Mouse (Mus musculus) heart, embryonic 14.5 days (tissue): ENCODE results near the gene Svip. TPM values are rescaled to one million over a fixed set of nuclear protein-coding genes. Genes with fewer than 3 reads are reported as not detected.

Source experiments
- ATAC-seq: fragments of 200-750 bp; cut with Nextera tagmentation; 2 replicates; pipeline ENCODE4 v1.8.0; 2017; ENCODE audit warnings: low read depth, moderate TSS enrichment; ENCODE audit not compliant: insufficient number of reproducible peaks, insufficient read depth, low FRiP score
- H3K27ac ChIP-seq, 2 experiments: fragments of 200-500 bp in 1 of 2; fragments of 300-500 bp in 1 of 2; sonication (generic) in 1 of 2; replicated peaks in 1 of 2; 2 replicates each; pipeline ENCODE4 v1.5.1; 2012 to 2014; ENCODE audit warnings: low read depth in 2 of 2, low read length in 2 of 2, control low read depth in 1 of 2, mild to moderate bottlenecking in 1 of 2, mixed read lengths in 1 of 2; ENCODE audit not compliant: control insufficient read depth in 1 of 2, insufficient read depth in 1 of 2
- H3K27me3 ChIP-seq: fragments of 300-500 bp; sonication (generic); 2 replicates; pipeline ENCODE4 v1.6.1; 2014; ENCODE audit warnings: mild to moderate bottlenecking, low read length, control low read depth; ENCODE audit not compliant: control insufficient read depth, insufficient read depth
- H3K36me3 ChIP-seq: fragments of 300-500 bp; sonication (generic); 2 replicates; pipeline ENCODE4 v1.6.1; 2014; ENCODE audit warnings: mild to moderate bottlenecking, control low read depth, low read length, mixed read lengths; ENCODE audit not compliant: control insufficient read depth, insufficient read depth
- H3K4me1 ChIP-seq, 2 experiments: fragments of 200-500 bp in 1 of 2; fragments of 300-500 bp in 1 of 2; sonication (generic) in 1 of 2; 2 replicates each; pipeline ENCODE4 v1.6.1; 2012 to 2014; ENCODE audit warnings: low read length in 2 of 2, control low read depth in 1 of 2, mixed read lengths in 1 of 2; ENCODE audit not compliant: control insufficient read depth in 2 of 2, insufficient read depth in 2 of 2
- H3K4me2 ChIP-seq: fragments of 300-500 bp; sonication (generic); 2 replicates; pipeline ENCODE4 v1.6.1; 2014; ENCODE audit warnings: mild to moderate bottlenecking, low read length
- H3K4me3 ChIP-seq, 2 experiments: fragments of 200-500 bp in 1 of 2; fragments of 300-500 bp in 1 of 2; sonication (generic) in 1 of 2; 2 replicates each; pipeline ENCODE4 v1.5.1; 2012 to 2014; ENCODE audit warnings: low read length in 2 of 2, mild to moderate bottlenecking in 2 of 2, control low read depth in 1 of 2, low read depth in 1 of 2, moderate library complexity in 1 of 2; ENCODE audit not compliant: control insufficient read depth in 1 of 2, insufficient read depth in 1 of 2
- H3K9ac ChIP-seq: fragments of 300-500 bp; sonication (generic); 2 replicates; pipeline ENCODE4 v1.6.1; 2014; ENCODE audit warnings: mild to moderate bottlenecking, low read length
- H3K9me3 ChIP-seq: fragments of 300-500 bp; sonication (generic); 2 replicates; pipeline ENCODE4 v1.6.1; 2016; ENCODE audit warnings: low read length, control low read depth; ENCODE audit not compliant: control insufficient read depth
- WGBS: fragments of 180-500 bp; shearing (Covaris S2); extraction: QIAGEN DNeasy Blood & Tissue Kit; methylation state at CpG from one replicate; pipeline ENCODE4 v1.1.7; 2014; 5-methylcytosine and 5-hydroxymethylcytosine counted together
- polyA plus RNA-seq: library from polyadenylated mRNA; unstranded; fragments of >200 nt; fragmentation: Nextera tagmentation; extraction: Ambion mirVana; gene quantifications from 2 replicates; pipeline ENCODE4 v1.2.1, GENCODE M21; 2014

Svip gene
- polyA plus RNA-seq, 1 experiment from 2014 or later, result 14.1 TPM

DNA sequence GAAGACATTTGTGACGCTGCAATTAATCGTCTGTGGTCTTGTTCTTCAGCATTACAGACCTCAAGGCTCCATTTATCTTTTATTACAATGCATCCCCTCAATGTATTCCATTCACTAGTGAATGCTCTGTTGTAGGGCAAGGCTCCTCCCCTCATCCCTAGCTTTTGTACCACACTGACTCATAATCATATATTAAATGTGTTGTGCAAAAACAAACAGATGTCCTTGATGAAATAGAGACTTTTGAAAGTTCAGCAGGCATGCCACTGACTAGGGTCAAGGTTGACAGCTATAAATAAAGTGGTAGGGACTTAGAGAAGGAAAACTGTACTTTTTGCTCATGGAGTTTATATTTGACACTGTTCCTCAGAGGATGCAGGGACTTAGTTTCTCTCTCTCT, 32.3 kb downstream of the Svip start:
- 0 out of 2 replicates have a peak, but pooled peaks cover 4% of the 10 kb centered on the region for H3K27me3 ChIP-seq
- WGBS, result 67% methylated on average over 2 of the region's 2 CpGs
- H3K36me3 ChIP-seq, result no peaks in the 10 kb centered on the region
- H3K4me1 ChIP-seq, result no peaks in the 10 kb centered on the region; a peak in 1 of 4 replicates
- ATAC-seq, result no peak
- no peak overlapping the region for H3K4me2 ChIP-seq
- no peaks in the 10 kb centered on the region for H3K9me3 ChIP-seq
- H3K4me3 ChIP-seq, result no peak overlapping the region
- no peak overlapping the region for H3K27ac ChIP-seq
- no peak overlapping the region for H3K9ac ChIP-seq

- H3K27ac ChIP-seq, result no peak overlapping the region
- H3K4me3 ChIP-seq, result no peak overlapping the region
- H3K4me1 ChIP-seq, result no peaks in the 10 kb centered on the region; a peak in 1 of 4 replicates
- no peak for ATAC-seq
- 69% methylated on average over 5 of the region's 5 CpGs for WGBS
- no peaks in the 10 kb centered on the region for H3K9me3 ChIP-seq
- H3K36me3 ChIP-seq, result no peaks in the 10 kb centered on the region
- H3K27me3 ChIP-seq, result 0 out of 2 replicates have a peak, but pooled peaks cover 4% of the 10 kb centered on the region
- H3K9ac ChIP-seq, result no peak overlapping the region
- H3K4me2 ChIP-seq, result no peak overlapping the region
These were observed 32.7 kb downstream of the Svip start for GRCm38 (mm10) chr7:51973091-51973490.

- H3K4me2 ChIP-seq, result no peak overlapping the region
- no peak overlapping the region for H3K9ac ChIP-seq
- H3K4me1 ChIP-seq, result no peaks in the 10 kb centered on the region; a peak in 1 of 4 replicates
- WGBS, result 32% methylated on average over 6 of the region's 6 CpGs
- H3K36me3 ChIP-seq, result no peaks in the 10 kb centered on the region
- H3K27me3 ChIP-seq, result no peaks in the 10 kb centered on the region
- H3K27ac ChIP-seq, result no peak overlapping the region
- no peaks in the 10 kb centered on the region for H3K9me3 ChIP-seq
- no peak for ATAC-seq
- no peak overlapping the region for H3K4me3 ChIP-seq
These were observed 33.5 kb downstream of the Svip start for GRCm38 (mm10) chr7:51972252-51972855.

DNA sequence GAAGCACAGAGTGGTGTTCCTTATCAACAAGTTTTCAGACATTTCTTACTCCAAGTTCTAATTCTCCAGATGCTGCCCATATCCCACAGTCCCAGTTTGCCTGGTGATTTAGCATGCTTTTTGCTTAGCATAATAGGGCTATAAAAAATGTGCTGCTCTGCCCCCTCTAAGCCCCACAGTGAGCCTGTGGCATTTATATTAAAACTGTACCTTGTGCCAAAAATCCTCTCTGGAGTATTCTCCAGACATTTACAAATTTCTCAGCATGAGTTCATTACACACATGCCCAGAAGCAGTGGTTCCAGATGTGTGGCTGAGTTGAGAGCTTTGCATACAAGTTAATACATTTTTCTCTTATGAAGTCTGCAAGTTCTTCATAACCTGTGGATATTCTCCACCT, 36.4 kb downstream of the Svip start:
- H3K9me3 ChIP-seq, result no peaks in the 10 kb centered on the region
- no peak overlapping the region for H3K4me2 ChIP-seq
- H3K27ac ChIP-seq, result no peak overlapping the region
- H3K4me3 ChIP-seq, result no peak overlapping the region
- H3K27me3 ChIP-seq, result no peaks in the 10 kb centered on the region
- ATAC-seq, result no peak
- no peak overlapping the region for H3K9ac ChIP-seq
- H3K4me1 ChIP-seq, result no peaks in the 10 kb centered on the region
- H3K36me3 ChIP-seq, result no peaks in the 10 kb centered on the region

DNA sequence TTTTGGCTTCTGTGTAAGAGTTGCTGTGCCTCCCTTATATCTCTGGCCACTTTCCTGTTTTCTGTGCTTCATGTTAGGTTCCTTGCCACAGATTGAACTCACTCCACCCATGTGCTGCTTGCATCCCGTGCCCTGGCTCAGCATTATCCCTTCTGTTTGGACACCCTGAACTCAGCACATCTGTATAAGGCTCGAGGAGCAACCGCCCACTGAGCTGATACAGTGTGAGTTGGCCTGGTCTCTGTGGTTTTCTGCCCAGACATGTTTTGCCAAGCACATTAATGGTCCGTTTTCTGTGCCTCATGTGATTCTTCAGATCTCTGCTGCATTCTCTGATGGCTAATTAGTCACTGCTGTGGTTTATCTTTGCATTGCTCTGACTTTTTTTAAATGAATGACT, 38.2 kb downstream of the Svip start:
- Histone ChIP-seq H3K4me3 (no peak overlapping the region), H3K27ac (no peak overlapping the region), H3K36me3 (no peaks in the 10 kb centered on the region), H3K4me1 (no peaks in the 10 kb centered on the region), H3K4me2 (no peak overlapping the region), H3K9me3 (no peaks in the 10 kb centered on the region), H3K9ac (no peak overlapping the region), H3K27me3 (no peaks in the 10 kb centered on the region)
- WGBS, result 73% methylated on average over 4 of the region's 4 CpGs
- no peak for ATAC-seq

DNA sequence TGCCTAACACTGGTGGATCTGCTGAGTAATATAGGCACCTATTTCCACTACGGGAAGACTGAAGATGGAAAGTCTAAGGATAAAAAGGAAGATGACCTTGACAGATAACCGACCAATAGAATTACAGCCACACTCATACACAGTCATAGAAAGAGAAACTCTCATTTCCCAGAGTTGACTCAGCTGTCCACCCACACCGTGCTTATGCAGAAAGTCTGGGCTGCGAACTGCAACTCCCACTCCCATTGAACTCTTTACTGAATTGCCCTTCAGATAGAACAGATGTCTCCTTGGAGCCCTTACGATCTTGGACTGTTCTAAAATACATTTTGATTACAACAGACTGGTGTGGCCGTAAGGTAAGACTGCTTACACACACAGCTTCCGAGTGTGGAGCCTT, 41.1 kb downstream of the Svip start:
- no peaks in the 10 kb centered on the region for H3K27me3 ChIP-seq
- H3K36me3 ChIP-seq, result no peaks in the 10 kb centered on the region
- no peak overlapping the region for H3K27ac ChIP-seq
- no peak overlapping the region for H3K4me2 ChIP-seq
- ATAC-seq, result no peak
- 82% methylated on average over 7 of the region's 7 CpGs for WGBS
- H3K9ac ChIP-seq, result no peak overlapping the region
- no peaks in the 10 kb centered on the region for H3K4me1 ChIP-seq
- no peaks in the 10 kb centered on the region for H3K9me3 ChIP-seq
- no peak overlapping the region for H3K4me3 ChIP-seq

DNA sequence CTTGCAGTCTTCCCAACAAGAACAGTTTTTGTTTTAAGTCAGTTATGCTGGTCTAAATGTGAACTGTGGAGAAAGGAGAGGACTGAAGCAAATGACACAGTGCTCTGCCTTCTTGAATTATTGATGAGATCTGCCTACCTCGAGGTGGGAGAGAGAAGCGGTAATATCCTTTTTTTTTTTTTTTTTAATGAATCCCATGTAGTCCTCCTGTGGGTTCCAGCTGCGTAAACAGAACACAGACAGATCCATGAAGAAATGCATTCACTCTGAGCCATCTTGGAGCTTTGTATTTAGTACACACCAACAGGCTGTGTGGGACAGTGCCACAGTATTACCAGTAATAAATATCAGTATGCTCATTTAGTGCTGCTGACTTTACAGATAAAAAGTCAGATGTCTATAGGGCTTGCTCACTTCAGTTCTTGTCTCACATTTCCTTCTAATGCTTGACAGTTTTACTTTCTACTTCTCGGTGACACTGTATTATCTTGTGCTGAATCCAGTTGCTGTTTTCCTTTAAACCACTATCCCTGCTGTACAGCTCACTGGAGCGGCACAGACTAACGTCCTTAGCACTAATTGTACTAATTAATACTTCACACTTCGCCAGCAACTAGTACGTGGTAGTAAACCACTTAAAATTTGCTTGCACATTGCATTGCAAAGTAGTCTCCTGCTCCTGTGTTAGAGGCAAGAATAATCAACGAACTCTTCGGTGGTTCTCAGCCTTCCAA, 43.4 kb downstream of the Svip start:
- H3K27ac ChIP-seq, result no peak overlapping the region
- H3K4me2 ChIP-seq, result no peak overlapping the region
- no peak for ATAC-seq
- no peaks in the 10 kb centered on the region for H3K36me3 ChIP-seq
- WGBS, result 79% methylated on average over 10 of the region's 10 CpGs
- no peaks in the 10 kb centered on the region for H3K9me3 ChIP-seq
- no peak overlapping the region for H3K4me3 ChIP-seq
- no peaks in the 10 kb centered on the region for H3K27me3 ChIP-seq
- no peak overlapping the region for H3K9ac ChIP-seq
- H3K4me1 ChIP-seq, result no peaks in the 10 kb centered on the region
